Mouse (Mus musculus) midbrain, postnatal 0 days (tissue): Measurements from ENCODE around the gene Gprc5b. TPM values are rescaled to one million over a fixed set of nuclear protein-coding genes. Genes with fewer than 3 reads are reported as not detected.

Experiments used
- ATAC-seq: fragments of 200-750 bp; cut with Nextera tagmentation; 2 replicates; pipeline ENCODE4 v1.8.0; 2017; ENCODE audit warnings: moderate number of reproducible peaks, mild to moderate bottlenecking, moderate TSS enrichment, moderate library complexity; ENCODE audit not compliant: low FRiP score
- DNase-seq: peaks from one replicate; pipeline ENCODE4 v3.0.0-alpha.2; 2015; ENCODE audit warnings: low spot score
- H3K27ac ChIP-seq: fragments of 300-500 bp; sonication (generic); 2 replicates; pipeline ENCODE4 v1.5.1; 2014; ENCODE audit warnings: low read depth, mild to moderate bottlenecking, low read length, mixed read lengths
- H3K27me3 ChIP-seq: fragments of 300-500 bp; sonication (generic); 2 replicates; pipeline ENCODE4 v1.6.1; 2014; ENCODE audit warnings: low read length, control low read depth, mixed read lengths; ENCODE audit not compliant: insufficient read depth
- H3K36me3 ChIP-seq: fragments of 300-500 bp; sonication (generic); 2 replicates; pipeline ENCODE4 v1.6.1; 2014; ENCODE audit warnings: low read length, control low read depth, mixed read lengths; ENCODE audit not compliant: insufficient read depth
- H3K4me1 ChIP-seq: fragments of 300-500 bp; sonication (generic); 2 replicates; pipeline ENCODE4 v1.6.1; 2014; ENCODE audit warnings: mild to moderate bottlenecking, control low read depth, antibody characterized with exemption, low read length, mixed read lengths; ENCODE audit not compliant: insufficient read depth
- H3K4me2 ChIP-seq: fragments of 300-500 bp; sonication (generic); 2 replicates; pipeline ENCODE4 v1.6.1; 2014; ENCODE audit warnings: low read depth, mild to moderate bottlenecking, low read length, mixed read lengths; ENCODE audit not compliant: poor library complexity, severe bottlenecking
- H3K4me3 ChIP-seq: fragments of 300-500 bp; sonication (generic); 2 replicates; pipeline ENCODE4 v1.5.1; 2014; ENCODE audit warnings: low read depth, mild to moderate bottlenecking, low read length, moderate library complexity
- H3K9ac ChIP-seq: fragments of 300-500 bp; sonication (generic); replicated peaks from 2 replicates; pipeline ENCODE4 v1.6.1; 2014; ENCODE audit warnings: mild to moderate bottlenecking, low read length, moderate library complexity, mixed read lengths; ENCODE audit not compliant: poor library complexity, severe bottlenecking
- H3K9me3 ChIP-seq: fragments of 300-500 bp; sonication (generic); 2 replicates; pipeline ENCODE4 v1.6.1; 2016; ENCODE audit warnings: low read length, control low read depth
- CTCF ChIP-seq: IDR thresholded peaks from 2 replicates; pipeline ENCODE4 v1.5.1; 2016; ENCODE audit warnings: antibody characterized with exemption, mild to moderate bottlenecking
- WGBS: fragments of 180-500 bp; shearing (Covaris S2); extraction: QIAGEN DNeasy Blood & Tissue Kit; methylation state at CpG from one replicate; pipeline ENCODE4 v1.1.7; 2014; 5-methylcytosine and 5-hydroxymethylcytosine counted together
- polyA plus RNA-seq: library from polyadenylated mRNA; unstranded; fragments of >200 nt; fragmentation: Nextera tagmentation; extraction: Ambion mirVana; gene quantifications from 2 replicates; pipeline ENCODE4 v1.2.1, GENCODE M21; 2015
- total RNA-seq: library from RNA; depleted of rRNA; stranded (reverse); fragments of >200 nt; gene quantifications from 2 replicates; pipeline ENCODE4 v1.2.3, GENCODE M21; 2014

The Gprc5b gene
- total and polyA plus RNA-seq, 2 experiments from 2014 or later, result 6.6 to 30.1 TPM

DNA sequence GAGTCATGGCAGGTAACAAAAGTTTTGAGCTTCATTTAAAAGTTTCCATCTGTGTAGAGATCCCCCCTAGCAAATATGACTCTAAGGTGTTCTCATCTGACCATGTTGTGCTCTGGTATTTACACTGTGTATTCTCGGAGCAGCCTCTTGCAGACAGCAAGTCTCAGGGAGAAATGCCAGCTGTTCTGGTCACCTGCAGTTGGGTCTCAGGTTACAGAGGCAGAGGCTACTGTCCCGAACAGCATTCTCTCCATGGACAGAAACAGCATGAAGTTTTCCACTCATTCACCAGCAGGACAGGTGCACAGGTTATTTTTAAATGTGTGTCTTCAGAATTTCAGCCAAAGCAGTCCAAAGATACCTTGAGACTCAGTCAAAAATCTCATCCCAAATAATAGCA is 50.1 kb downstream of the Gprc5b start:
- no peaks in the 10 kb centered on the region for H3K4me1 ChIP-seq
- WGBS, result 33% methylated on average over 2 of the region's 2 CpGs
- ATAC-seq (no peak), DNase-seq (no peak)
- H3K9ac ChIP-seq, result no peak overlapping the region
- H3K9me3 ChIP-seq, result no peaks in the 10 kb centered on the region
- no peaks in the 10 kb centered on the region for H3K36me3 ChIP-seq
- H3K4me3 ChIP-seq, result no peak overlapping the region
- H3K27me3 ChIP-seq, result no peaks in the 10 kb centered on the region; the same call in 1 of the 2 replicates
- TF ChIP-seq CTCF, result no peak
- H3K4me2 ChIP-seq, result no peak overlapping the region
- H3K27ac ChIP-seq, result no peak overlapping the region

DNA sequence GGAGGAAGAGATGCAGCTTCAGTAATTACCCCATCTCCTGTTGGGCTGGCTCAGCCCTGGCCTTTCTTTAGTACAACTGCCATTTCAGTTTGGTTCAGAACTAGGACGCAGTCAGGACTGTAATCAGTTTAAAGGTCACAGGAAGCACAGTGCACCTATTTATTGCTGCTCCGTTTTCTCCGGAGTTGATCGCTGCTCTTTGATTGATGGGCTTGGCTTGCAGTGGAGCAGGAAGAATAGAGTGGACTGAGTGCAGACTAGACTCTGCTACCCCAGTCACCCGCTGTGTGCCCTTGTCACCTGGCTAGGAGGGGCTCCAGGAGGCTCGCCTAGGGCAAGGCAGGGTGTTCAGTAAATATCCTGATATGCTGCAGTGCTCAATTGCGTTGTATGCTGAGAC is 51.8 kb downstream of the Gprc5b start:
- Histone ChIP-seq H3K9ac (no peak overlapping the region), H3K27ac (no peak overlapping the region), H3K36me3 (no peaks in the 10 kb centered on the region), H3K4me2 (no peak overlapping the region), H3K4me1 (no peaks in the 10 kb centered on the region), H3K9me3 (no peaks in the 10 kb centered on the region), H3K4me3 (no peak overlapping the region), H3K27me3 (no peaks in the 10 kb centered on the region)
- no peak for ATAC-seq
- 77% methylated on average over 7 of the region's 7 CpGs for WGBS
- no peak for DNase-seq
- TF ChIP-seq CTCF, result no peak

DNA sequence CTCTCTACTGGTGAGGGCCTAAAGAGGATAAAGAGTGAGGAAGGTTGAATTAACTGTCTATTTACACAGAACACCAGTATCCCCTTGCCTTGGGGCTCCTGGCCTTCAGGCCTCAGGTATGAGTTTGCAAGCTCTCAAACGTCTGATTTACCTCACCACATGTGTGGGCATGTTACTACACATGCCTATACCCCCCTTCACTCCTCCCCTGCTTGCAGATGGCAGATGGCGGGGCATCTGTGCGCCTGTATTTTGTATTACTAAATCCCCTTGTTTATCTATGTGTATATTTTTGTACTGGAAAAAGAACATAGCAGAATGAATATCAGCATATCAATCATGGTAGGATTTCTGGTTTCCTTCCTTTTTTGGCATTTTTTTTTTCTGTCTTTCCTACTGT is 52.7 kb downstream of the Gprc5b start:
- ATAC-seq, result no peak
- no peak for DNase-seq
- Histone ChIP-seq H3K27me3 (no peaks in the 10 kb centered on the region), H3K4me3 (no peak overlapping the region), H3K36me3 (no peaks in the 10 kb centered on the region), H3K4me1 (no peaks in the 10 kb centered on the region), H3K9me3 (no peaks in the 10 kb centered on the region), H3K9ac (no peak overlapping the region), H3K27ac (no peak overlapping the region), H3K4me2 (no peak overlapping the region)
- WGBS, result 70% methylated on average over 3 of the region's 3 CpGs
- no peak for TF ChIP-seq CTCF

DNA sequence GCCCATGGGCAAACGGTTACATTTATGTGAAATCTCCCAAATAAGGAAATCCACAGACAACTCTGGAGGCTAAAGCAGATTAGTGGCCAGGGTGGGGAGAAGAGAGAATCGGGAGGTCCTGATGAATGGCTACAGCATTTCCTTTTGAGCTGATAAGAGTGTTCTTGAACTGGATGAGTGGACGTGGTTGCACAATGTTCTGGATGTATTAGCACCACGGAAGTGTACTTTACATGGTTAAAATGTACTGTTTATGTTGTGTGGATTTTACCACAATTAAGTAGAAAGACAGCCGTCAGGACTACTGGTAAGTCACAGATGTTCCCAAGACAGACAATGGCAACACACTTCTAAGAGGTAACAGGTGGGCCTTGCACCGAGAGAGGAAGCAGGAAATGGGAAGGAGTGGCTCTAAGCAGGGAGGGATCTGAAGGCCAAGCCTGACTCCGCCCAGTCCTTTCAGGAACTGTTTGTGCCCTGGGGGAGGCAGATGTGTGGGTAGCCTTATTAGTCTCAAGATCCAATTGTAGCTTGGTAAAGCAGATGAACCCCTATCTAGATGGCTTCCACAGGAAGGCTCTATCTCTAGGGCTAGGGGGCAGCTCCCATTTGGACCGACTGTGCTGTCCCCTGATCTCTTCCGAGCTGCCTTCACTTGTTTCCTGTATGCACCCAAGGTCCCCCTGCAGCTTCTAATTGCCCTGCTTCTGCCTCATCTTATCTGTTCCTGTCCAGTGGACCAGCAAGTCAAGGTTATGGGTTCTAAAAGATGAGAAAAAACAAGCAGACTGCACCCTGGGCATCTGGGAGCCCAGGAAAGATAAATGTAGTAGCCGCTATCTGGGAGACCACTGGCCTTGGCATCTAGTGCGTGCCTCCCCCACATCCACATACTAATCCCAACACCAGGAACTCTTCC is 57.3 kb downstream of the Gprc5b start:
- TF ChIP-seq CTCF, result no peak
- ATAC-seq, result no peak
- Histone ChIP-seq H3K9me3 (no peaks in the 10 kb centered on the region), H3K4me1 (no peaks in the 10 kb centered on the region; the same call in 1 of the 2 replicates), H3K27me3 (no peaks in the 10 kb centered on the region), H3K9ac (no peak overlapping the region), H3K27ac (no peak overlapping the region), H3K4me3 (no peak overlapping the region), H3K36me3 (no peaks in the 10 kb centered on the region), H3K4me2 (no peak overlapping the region)
- WGBS, result 72% methylated on average over 11 of the region's 11 CpGs
- DNase-seq, result no peak

DNA sequence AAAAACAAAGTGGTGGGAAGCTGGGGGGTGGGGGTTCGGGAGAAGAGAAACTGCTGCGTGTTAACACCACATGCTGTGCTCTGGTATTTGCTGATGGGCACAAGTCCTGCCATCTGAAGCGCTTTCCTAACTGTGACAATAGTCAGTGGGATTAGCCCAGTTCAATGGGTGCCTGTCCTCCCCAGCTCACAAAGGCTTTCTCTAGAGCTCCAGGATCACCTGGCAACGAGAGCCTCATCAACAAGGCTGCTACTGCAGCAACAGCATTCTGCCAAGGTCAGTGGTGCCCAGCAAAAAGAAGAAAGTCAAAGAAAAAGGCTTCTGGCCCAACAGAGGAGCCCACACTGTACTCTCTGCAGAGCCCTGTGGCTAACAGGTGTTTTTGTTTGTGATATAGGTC is 58.2 kb downstream of the Gprc5b start:
- H3K4me2 ChIP-seq, result no peak overlapping the region
- no peak for TF ChIP-seq CTCF
- peak; percentile 56 for ATAC-seq

DNA sequence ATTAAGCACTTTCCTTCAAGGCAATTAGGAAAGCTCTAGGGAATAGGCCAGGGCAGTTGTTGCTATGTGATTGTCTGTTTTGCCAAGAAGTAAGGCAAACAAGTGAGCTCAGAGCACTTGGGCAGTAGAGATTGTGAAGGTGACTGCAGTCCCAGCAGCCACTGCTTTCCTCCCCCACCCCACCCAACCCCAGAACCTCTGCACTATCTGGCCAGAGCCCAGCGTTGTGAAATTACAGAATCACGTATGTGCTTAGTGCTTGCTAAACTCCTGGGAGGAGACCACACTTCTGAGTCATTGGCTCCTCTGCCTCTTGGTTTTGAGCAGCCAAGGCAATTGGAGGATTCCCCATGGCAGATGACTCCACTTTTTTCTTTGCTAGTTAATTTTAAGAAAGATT is 59.7 kb downstream of the Gprc5b start:
- no peak for TF ChIP-seq CTCF
- 83% methylated on average over 2 of the region's 2 CpGs for WGBS
- H3K4me3 ChIP-seq, result no peak overlapping the region
- H3K4me2 ChIP-seq, result no peak overlapping the region
- no peak overlapping the region for H3K27ac ChIP-seq
- H3K4me1 ChIP-seq, result no peaks in the 10 kb centered on the region; the same call in 1 of the 2 replicates
- H3K27me3 ChIP-seq, result no peaks in the 10 kb centered on the region
- H3K36me3 ChIP-seq, result no peaks in the 10 kb centered on the region
- DNase-seq (no peak), ATAC-seq (no peak)
- no peaks in the 10 kb centered on the region for H3K9me3 ChIP-seq
- H3K9ac ChIP-seq, result no peak overlapping the region

More for the DNA sequence above, 58.2 kb downstream of the Gprc5b start:
- H3K27ac ChIP-seq, result no peak overlapping the region
- H3K9ac ChIP-seq, result no peak overlapping the region
- H3K4me1 ChIP-seq, result no peaks in the 10 kb centered on the region; the same call in 1 of the 2 replicates
- peak; percentile 50 for DNase-seq
- no peak overlapping the region for H3K4me3 ChIP-seq
- H3K27me3 ChIP-seq, result no peaks in the 10 kb centered on the region
- WGBS, result 7% methylated on average over 4 of the region's 4 CpGs
- H3K36me3 ChIP-seq, result no peaks in the 10 kb centered on the region
- H3K9me3 ChIP-seq, result no peaks in the 10 kb centered on the region
